Mouse (Mus musculus) heart, embryonic 11.5 days (tissue): ENCODE data around the gene Adgrd1. TPM values are rescaled to one million over a fixed set of nuclear protein-coding genes. Genes with fewer than 3 reads are reported as not detected.

ENCODE experiments used
- ATAC-seq: fragments of 200-750 bp; cut with Nextera tagmentation; replicated peaks from 2 replicates; pipeline ENCODE4 v1.8.0; 2017; ENCODE audit warnings: moderate library complexity; ENCODE audit not compliant: insufficient number of reproducible peaks, low FRiP score, low TSS enrichment
- H3K27ac ChIP-seq: fragments of 300-500 bp; sonication (generic); 2 replicates; pipeline ENCODE4 v1.5.1; 2014; ENCODE audit warnings: mild to moderate bottlenecking, low read depth, low read length
- H3K27me3 ChIP-seq: fragments of 300-500 bp; sonication (generic); 2 replicates; pipeline ENCODE4 v1.6.1; 2014; ENCODE audit warnings: mild to moderate bottlenecking, low read length, mixed read lengths; ENCODE audit not compliant: control insufficient read depth, insufficient read depth
- H3K36me3 ChIP-seq: fragments of 300-500 bp; sonication (generic); 2 replicates; pipeline ENCODE4 v1.6.1; 2014; ENCODE audit warnings: mild to moderate bottlenecking, low read length, moderate library complexity, mixed read lengths; ENCODE audit not compliant: control insufficient read depth, insufficient read depth
- H3K4me1 ChIP-seq: fragments of 300-500 bp; sonication (generic); 2 replicates; pipeline ENCODE4 v1.6.1; 2014; ENCODE audit warnings: low read length; ENCODE audit not compliant: control insufficient read depth, insufficient read depth
- H3K4me2 ChIP-seq: fragments of 300-500 bp; sonication (generic); 2 replicates; pipeline ENCODE4 v1.6.1; 2014; ENCODE audit warnings: mild to moderate bottlenecking, moderate library complexity
- H3K4me3 ChIP-seq: fragments of 300-500 bp; sonication (generic); 2 replicates; pipeline ENCODE4 v1.5.1; 2014; ENCODE audit warnings: low read depth, low read length
- H3K9ac ChIP-seq: fragments of 300-500 bp; sonication (generic); 2 replicates; pipeline ENCODE4 v1.6.1; 2014; ENCODE audit warnings: mild to moderate bottlenecking, low read depth, low read length, moderate library complexity
- H3K9me3 ChIP-seq: fragments of 300-500 bp; sonication (generic); replicated peaks from 2 replicates; pipeline ENCODE4 v1.6.1; 2016; ENCODE audit warnings: low read length; ENCODE audit not compliant: control insufficient read depth
- WGBS: fragments of 180-500 bp; shearing (Covaris S2); extraction: QIAGEN DNeasy Blood & Tissue Kit; methylation state at CpG from one replicate; pipeline ENCODE4 v1.1.7; 2014; ENCODE audit not compliant: insufficient replicate concordance; 5-methylcytosine and 5-hydroxymethylcytosine counted together
- polyA plus RNA-seq: library from polyadenylated mRNA; unstranded; fragments of >200 nt; fragmentation: Nextera tagmentation; extraction: Ambion mirVana; gene quantifications from 2 replicates; pipeline ENCODE4 v1.2.1, GENCODE M21; 2014

Adgrd1 gene
- polyA plus RNA-seq, 1 experiment from 2014 or later = 0.31 TPM

GRCm38 (mm10) chr5:129182554-129182953 lies 86.0 kb downstream of the Adgrd1 start:
- H3K27ac ChIP-seq = no peak overlapping the region
- no peak overlapping the region for H3K4me2 ChIP-seq
- no peak overlapping the region for H3K9ac ChIP-seq
- no peaks in the 10 kb centered on the region for H3K36me3 ChIP-seq
- H3K27me3 ChIP-seq = peaks cover 4% of the 10 kb centered on the region; the same call in 1 of the 2 replicates
- H3K4me1 ChIP-seq = no peaks in the 10 kb centered on the region
- H3K4me3 ChIP-seq = no peak overlapping the region
- WGBS = 41% methylated on average over 8 of the region's 8 CpGs
- ATAC-seq = no peak
- H3K9me3 ChIP-seq = no peaks in the 10 kb centered on the region

GRCm38 (mm10) chr5:129186260-129186659 lies 89.7 kb downstream of the Adgrd1 start:
- no peak overlapping the region for H3K4me3 ChIP-seq
- no peak overlapping the region for H3K4me2 ChIP-seq
- 6% methylated on average over 2 of the region's 2 CpGs for WGBS
- no peaks in the 10 kb centered on the region for H3K4me1 ChIP-seq
- H3K27me3 ChIP-seq = peaks cover 4% of the 10 kb centered on the region; the same call in 1 of the 2 replicates
- H3K27ac ChIP-seq = no peak overlapping the region
- no peaks in the 10 kb centered on the region for H3K36me3 ChIP-seq
- no peak overlapping the region for H3K9ac ChIP-seq
- ATAC-seq = no peak
- H3K9me3 ChIP-seq = no peaks in the 10 kb centered on the region

DNA sequence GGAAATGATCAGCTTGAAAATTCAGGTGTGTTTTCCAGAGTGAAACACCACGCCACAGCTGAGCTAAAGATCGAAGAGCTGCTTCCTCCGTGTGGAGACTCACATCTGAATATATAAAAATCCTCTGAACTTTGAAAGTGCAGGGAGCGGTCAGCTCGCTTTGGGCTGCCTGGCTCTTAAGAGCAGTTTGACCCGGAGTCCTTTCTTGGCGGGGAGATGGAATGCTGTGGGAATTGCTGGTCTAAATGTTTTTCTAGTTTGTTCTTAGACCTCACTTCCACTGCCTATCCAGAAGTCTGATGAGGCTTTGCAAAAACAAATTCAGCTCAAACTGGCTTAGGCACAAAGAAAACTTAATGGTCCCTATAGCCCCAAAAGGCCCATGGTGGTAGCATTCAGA lies 90.4 kb downstream of the Adgrd1 start:
- H3K9me3 ChIP-seq = no peaks in the 10 kb centered on the region
- no peak overlapping the region for H3K4me2 ChIP-seq
- ATAC-seq = no peak
- no peak overlapping the region for H3K9ac ChIP-seq
- no peaks in the 10 kb centered on the region for H3K4me1 ChIP-seq
- H3K27ac ChIP-seq = no peak overlapping the region
- no peaks in the 10 kb centered on the region for H3K36me3 ChIP-seq
- H3K27me3 ChIP-seq = peaks cover 4% of the 10 kb centered on the region; the same call in 1 of the 2 replicates
- H3K4me3 ChIP-seq = no peak overlapping the region
- 77% methylated on average over 7 of the region's 7 CpGs for WGBS

DNA sequence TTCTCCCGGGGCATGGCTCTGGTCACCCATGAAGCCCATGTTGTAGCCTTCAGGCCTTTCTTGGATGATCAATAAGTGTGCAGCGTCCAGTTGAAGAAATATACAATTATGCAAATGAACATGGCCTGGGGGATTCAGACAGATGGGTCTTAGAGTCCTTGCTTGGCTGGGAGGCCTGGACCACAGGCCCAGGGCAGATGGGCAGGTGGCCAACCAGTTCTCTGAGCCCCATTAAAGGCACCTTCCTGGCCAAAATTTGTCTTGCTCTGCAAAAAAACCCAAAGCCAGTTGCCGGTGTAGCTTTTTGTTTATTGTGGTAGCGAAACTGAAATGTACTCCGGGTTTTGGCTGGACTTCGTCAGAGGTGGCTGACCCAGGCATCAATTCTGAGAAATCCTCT lies 92.5 kb downstream of the Adgrd1 start:
- Histone ChIP-seq H3K27me3 (no peaks in the 10 kb centered on the region), H3K4me2 (no peak overlapping the region), H3K4me1 (no peaks in the 10 kb centered on the region), H3K9ac (no peak overlapping the region), H3K9me3 (no peaks in the 10 kb centered on the region), H3K4me3 (no peak overlapping the region), H3K27ac (no peak overlapping the region), H3K36me3 (no peaks in the 10 kb centered on the region)
- WGBS = 82% methylated on average over 6 of the region's 6 CpGs
- ATAC-seq = no peak

GRCm38 (mm10) chr5:129190077-129190476 lies 93.5 kb downstream of the Adgrd1 start:
- no peaks in the 10 kb centered on the region for H3K36me3 ChIP-seq
- no peak overlapping the region for H3K27ac ChIP-seq
- H3K9me3 ChIP-seq = no peaks in the 10 kb centered on the region
- no peak overlapping the region for H3K9ac ChIP-seq
- no peak overlapping the region for H3K4me3 ChIP-seq
- no peaks in the 10 kb centered on the region for H3K27me3 ChIP-seq
- no peaks in the 10 kb centered on the region for H3K4me1 ChIP-seq
- WGBS = 70% methylated on average over 7 of the region's 7 CpGs
- H3K4me2 ChIP-seq = no peak overlapping the region
- ATAC-seq = no peak

DNA sequence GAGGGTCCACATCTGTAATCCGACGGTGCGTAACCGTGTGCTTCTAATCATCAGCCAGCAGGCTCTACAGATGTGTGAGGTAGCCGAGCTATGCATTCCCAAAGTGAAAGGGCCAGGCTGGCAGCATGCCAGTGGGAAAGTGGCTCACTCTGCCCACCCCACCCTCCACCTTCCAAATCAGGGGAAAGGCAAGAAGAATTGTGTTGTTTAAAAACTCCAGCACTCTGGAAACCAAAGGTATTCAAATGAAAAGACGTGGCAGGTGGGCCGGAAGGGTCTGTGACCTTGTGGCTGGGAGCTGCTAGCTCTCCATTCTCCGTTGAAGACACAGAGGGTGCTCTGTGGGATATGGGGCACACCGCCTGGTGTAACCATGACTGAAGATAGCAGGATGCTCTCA lies 100.0 kb downstream of the Adgrd1 start:
- Histone ChIP-seq H3K9me3 (no peaks in the 10 kb centered on the region), H3K4me1 (no peaks in the 10 kb centered on the region; the same call in 1 of the 2 replicates), H3K36me3 (no peaks in the 10 kb centered on the region), H3K4me3 (no peak overlapping the region), H3K27ac (no peak overlapping the region), H3K27me3 (no peaks in the 10 kb centered on the region), H3K4me2 (no peak overlapping the region), H3K9ac (no peak overlapping the region)
- no peak for ATAC-seq
- WGBS = 60% methylated on average over 9 of the region's 9 CpGs

- no peak for ATAC-seq
- 73% methylated on average over 9 of the region's 9 CpGs for WGBS
- H3K27ac ChIP-seq = no peak overlapping the region
- no peaks in the 10 kb centered on the region for H3K36me3 ChIP-seq
- H3K4me2 ChIP-seq = no peak overlapping the region
- H3K4me1 ChIP-seq = no peaks in the 10 kb centered on the region; the same call in 1 of the 2 replicates
- no peaks in the 10 kb centered on the region for H3K27me3 ChIP-seq
- no peak overlapping the region for H3K9ac ChIP-seq
- H3K9me3 ChIP-seq = no peaks in the 10 kb centered on the region
- no peak overlapping the region for H3K4me3 ChIP-seq
Measured at GRCm38 (mm10) chr5:129196971-129197519, 100.5 kb downstream of the Adgrd1 start.

- 53% methylated on average over 3 of the region's 3 CpGs for WGBS
- Histone ChIP-seq H3K27ac (no peak overlapping the region), H3K27me3 (peaks cover 3% of the 10 kb centered on the region; the same call in 1 of the 2 replicates), H3K36me3 (no peaks in the 10 kb centered on the region), H3K4me2 (no peak overlapping the region), H3K9me3 (no peaks in the 10 kb centered on the region), H3K9ac (no peak overlapping the region), H3K4me3 (no peak overlapping the region), H3K4me1 (no peaks in the 10 kb centered on the region; the same call in 1 of the 2 replicates)
- no peak; the same call in 1 of the 2 replicates for ATAC-seq
Measured at GRCm38 (mm10) chr5:129200132-129200531, 103.6 kb downstream of the Adgrd1 start.

GRCm38 (mm10) chr5:129208279-129208678 lies 111.7 kb downstream of the Adgrd1 start:
- H3K36me3 ChIP-seq = no peaks in the 10 kb centered on the region
- H3K4me3 ChIP-seq = no peak overlapping the region
- H3K4me1 ChIP-seq = no peaks in the 10 kb centered on the region
- H3K9me3 ChIP-seq = no peaks in the 10 kb centered on the region
- H3K9ac ChIP-seq = no peak overlapping the region
- H3K27ac ChIP-seq = no peak overlapping the region
- H3K27me3 ChIP-seq = peaks cover 5% of the 10 kb centered on the region; the same call in 1 of the 2 replicates
- no peak for ATAC-seq
- no peak overlapping the region for H3K4me2 ChIP-seq
